Mouse (Mus musculus): ENCODE measurements around the gene Myo18a. TPM values are rescaled to one million over a fixed set of nuclear protein-coding genes. Genes with fewer than 3 reads are reported as not detected.

Gene Myo18a
- polyA plus RNA-seq, 1 experiment from 2014 or later: 28.4 TPM

DNA sequence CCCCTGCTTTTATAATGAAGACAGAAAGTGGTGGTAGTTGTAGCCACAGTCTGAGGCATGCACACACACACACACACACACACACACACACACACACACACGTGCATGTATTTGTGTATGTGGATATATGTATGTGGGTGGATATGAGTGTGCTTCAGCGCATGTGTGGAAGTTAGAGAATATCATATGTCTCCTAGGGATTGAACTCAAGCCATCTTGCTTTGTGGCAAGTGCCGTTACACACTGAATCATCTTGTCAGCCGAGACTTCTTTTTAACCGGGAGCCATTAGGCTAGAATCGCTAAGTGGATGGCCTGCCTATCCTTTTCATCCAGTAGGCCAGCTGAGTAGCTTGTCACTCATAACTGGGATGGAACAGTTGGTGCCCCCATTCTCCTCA, 94.0 kb downstream of the Myo18a start:
- peaks cover 38% of the 10 kb centered on the region for H3K27me3 ChIP-seq
- no peak overlapping the region for H3K4me3 ChIP-seq
- ATAC-seq (ENCODE audit: insufficient number of reproducible peaks, insufficient read depth, low FRiP score, low TSS enrichment, low read depth): no peak
- no peak overlapping the region for H3K27ac ChIP-seq
- H3K4me2 ChIP-seq: no peak overlapping the region
- no peaks in the 10 kb centered on the region for H3K9me3 ChIP-seq
- peaks cover 65% of the 10 kb centered on the region for H3K36me3 ChIP-seq
- no peak overlapping the region for H3K9ac ChIP-seq
- WGBS: 79% methylated on average over 6 of the region's 6 CpGs
- peaks cover 41% of the 10 kb centered on the region for H3K4me1 ChIP-seq

DNA sequence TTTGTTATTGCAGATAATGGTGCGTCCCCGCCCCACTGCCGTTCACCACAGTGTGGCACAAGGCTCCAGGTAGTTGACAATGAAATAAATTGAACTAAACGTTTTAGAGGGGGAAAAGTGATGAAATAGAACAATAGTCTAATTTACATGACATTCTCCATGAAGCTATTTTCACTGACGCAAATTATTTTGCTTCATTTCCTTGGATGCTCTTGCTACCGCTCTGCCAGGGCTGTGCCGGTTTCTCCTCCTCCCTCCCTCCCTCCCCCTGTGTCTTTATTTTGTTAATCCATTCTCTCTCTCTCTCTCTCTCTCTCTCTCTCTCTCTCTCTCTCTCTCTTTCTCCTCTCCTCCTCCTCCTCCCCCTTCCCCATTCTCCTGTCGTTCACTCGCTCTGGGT, 95.5 kb downstream of the Myo18a start:
- H3K4me2 ChIP-seq: no peak overlapping the region
- H3K36me3 ChIP-seq: peaks cover 53% of the 10 kb centered on the region
- no peak overlapping the region for H3K27ac ChIP-seq
- 49% methylated on average over 9 of the region's 9 CpGs for WGBS
- H3K4me1 ChIP-seq: peaks cover 42% of the 10 kb centered on the region
- no peaks in the 10 kb centered on the region for H3K9me3 ChIP-seq
- no peak overlapping the region for H3K4me3 ChIP-seq
- ATAC-seq (ENCODE audit: insufficient number of reproducible peaks, insufficient read depth, low FRiP score, low TSS enrichment, low read depth): no peak
- H3K27me3 ChIP-seq: peaks cover 38% of the 10 kb centered on the region
- H3K9ac ChIP-seq: no peak overlapping the region

DNA sequence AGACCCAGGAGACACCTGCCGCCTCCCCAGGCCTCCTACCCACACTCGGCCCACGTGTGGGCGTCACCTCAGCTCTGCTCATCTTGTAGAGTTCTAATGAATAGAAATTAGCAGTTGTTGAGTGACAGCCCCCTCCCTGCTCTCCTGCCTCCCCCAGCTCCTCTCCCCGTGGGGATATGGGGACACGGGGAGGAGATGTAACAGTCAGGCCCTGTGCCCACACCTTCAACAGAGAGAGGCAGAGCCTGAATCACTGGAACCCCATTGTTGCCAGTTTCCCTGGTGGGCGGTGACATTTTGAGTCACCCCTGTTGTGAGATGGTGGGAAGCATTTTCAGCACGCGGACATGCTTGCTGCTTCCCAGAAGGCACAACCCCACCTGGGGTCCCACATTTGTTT, 97.9 kb downstream of the Myo18a start:
- WGBS: 79% methylated on average over 9 of the region's 9 CpGs
- peaks cover 52% of the 10 kb centered on the region for H3K27me3 ChIP-seq
- no peak overlapping the region for H3K4me3 ChIP-seq
- no peak overlapping the region for H3K27ac ChIP-seq
- no peak overlapping the region for H3K4me2 ChIP-seq
- no peak for ATAC-seq (ENCODE audit: insufficient number of reproducible peaks, insufficient read depth, low FRiP score, low TSS enrichment, low read depth)
- H3K36me3 ChIP-seq: peaks cover 58% of the 10 kb centered on the region
- H3K4me1 ChIP-seq: peaks cover 24% of the 10 kb centered on the region
- no peaks in the 10 kb centered on the region for H3K9me3 ChIP-seq
- no peak overlapping the region for H3K9ac ChIP-seq

DNA sequence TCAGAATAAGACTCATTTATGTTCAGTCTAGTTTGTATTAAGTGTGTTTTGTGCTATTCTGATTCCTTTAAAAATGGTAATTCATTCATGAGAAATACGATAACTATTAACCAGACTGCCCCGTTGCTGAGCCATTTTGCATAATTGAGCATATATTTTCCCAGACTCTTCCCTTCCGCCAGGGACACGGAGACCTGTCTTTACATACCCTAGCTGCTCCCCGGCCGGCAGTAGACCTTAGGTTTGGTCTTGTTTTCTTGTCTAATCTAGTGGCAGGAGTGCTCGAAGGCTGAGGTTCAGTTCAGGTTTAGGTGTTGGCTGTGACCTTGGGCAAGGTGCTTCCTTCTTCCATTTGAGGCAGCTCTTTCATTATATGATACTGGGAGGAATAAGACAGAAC, 99.8 kb downstream of the Myo18a start:
- Histone ChIP-seq H3K27ac (no peak overlapping the region), H3K9me3 (no peaks in the 10 kb centered on the region), H3K9ac (no peak overlapping the region), H3K4me1 (peaks cover 36% of the 10 kb centered on the region), H3K4me2 (no peak overlapping the region), H3K27me3 (peaks cover 62% of the 10 kb centered on the region), H3K4me3 (no peak overlapping the region), H3K36me3 (peaks cover 45% of the 10 kb centered on the region)
- ATAC-seq (ENCODE audit: insufficient number of reproducible peaks, insufficient read depth, low FRiP score, low TSS enrichment, low read depth): no peak
- 79% methylated on average over 7 of the region's 7 CpGs for WGBS

DNA sequence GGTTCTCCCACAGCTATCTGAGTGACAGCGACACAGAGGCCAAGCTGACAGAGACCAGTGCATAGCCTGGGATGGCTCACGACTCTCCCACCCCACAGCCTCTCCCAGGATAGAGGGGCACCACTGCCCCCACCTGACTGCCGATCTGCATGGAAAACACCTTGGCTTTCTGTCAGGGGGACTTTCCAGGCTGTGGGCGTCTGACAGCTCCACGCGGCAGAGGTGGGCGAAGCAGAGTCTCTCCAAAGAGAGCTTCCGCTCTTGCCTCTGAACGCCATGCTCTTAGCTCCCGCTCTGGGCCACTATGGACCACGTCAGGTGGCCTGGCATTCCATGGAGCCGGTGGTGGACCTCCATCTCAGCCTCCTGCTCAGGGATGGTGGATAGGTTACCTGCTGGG, 101.7 kb downstream of the Myo18a start:
- H3K9ac ChIP-seq: 0 out of 2 replicates have a peak overlapping the region, but pooled peaks have one; percentile 21
- 68% methylated on average over 12 of the region's 12 CpGs for WGBS
- H3K4me3 ChIP-seq: no peak overlapping the region
- no peak overlapping the region for H3K27ac ChIP-seq
- ATAC-seq (ENCODE audit: insufficient number of reproducible peaks, insufficient read depth, low FRiP score, low TSS enrichment, low read depth): no peak
- no peaks in the 10 kb centered on the region for H3K9me3 ChIP-seq
- no peak overlapping the region for H3K4me2 ChIP-seq
- peaks cover 50% of the 10 kb centered on the region for H3K27me3 ChIP-seq
- peaks cover 30% of the 10 kb centered on the region for H3K36me3 ChIP-seq
- peaks cover 42% of the 10 kb centered on the region for H3K4me1 ChIP-seq

DNA sequence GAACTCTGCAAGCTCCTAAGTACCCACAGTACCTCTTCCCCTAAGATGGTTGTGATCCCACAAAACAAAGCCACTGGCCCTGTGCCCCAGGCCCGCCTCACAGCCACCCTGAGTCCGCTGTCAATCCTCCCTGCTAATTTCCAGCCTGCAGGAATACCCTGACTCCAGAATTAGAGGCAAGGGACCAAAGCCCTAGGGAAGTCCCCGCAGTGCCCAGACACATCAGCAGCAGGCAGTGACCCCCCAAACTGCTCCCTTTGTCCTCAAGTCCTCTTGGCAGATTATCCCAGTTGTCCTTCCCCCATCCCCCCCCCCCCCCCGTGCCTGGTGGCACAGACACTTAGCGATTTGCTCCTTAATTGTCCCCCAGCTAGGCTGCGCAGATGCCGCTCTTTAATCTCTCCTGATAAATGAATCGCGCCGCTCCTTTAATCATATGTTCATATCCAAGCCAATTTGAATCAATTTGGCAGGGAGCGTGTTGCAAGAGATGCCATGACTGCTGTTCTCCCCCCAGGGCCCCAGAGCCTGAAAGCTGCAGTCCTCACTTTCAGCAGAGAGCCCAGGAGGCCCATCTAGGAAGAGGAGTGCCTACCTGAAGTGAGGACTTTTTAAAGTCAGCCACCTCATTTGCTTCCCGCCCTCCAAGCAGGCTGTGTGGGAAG, 104.5 kb downstream of the Myo18a start:
- Histone ChIP-seq H3K4me2 (0 out of 2 replicates have a peak overlapping the region, but pooled peaks have one; percentile 7), H3K27me3 (peaks cover 39% of the 10 kb centered on the region), H3K27ac (no peak overlapping the region), H3K4me1 (peaks cover 39% of the 10 kb centered on the region), H3K9me3 (no peaks in the 10 kb centered on the region), H3K9ac (no peak overlapping the region), H3K36me3 (peaks cover 17% of the 10 kb centered on the region), H3K4me3 (no peak overlapping the region)
- WGBS: 12% methylated on average over 10 of the region's 12 CpGs
- no peak for ATAC-seq (ENCODE audit: insufficient number of reproducible peaks, insufficient read depth, low FRiP score, low TSS enrichment, low read depth)

DNA sequence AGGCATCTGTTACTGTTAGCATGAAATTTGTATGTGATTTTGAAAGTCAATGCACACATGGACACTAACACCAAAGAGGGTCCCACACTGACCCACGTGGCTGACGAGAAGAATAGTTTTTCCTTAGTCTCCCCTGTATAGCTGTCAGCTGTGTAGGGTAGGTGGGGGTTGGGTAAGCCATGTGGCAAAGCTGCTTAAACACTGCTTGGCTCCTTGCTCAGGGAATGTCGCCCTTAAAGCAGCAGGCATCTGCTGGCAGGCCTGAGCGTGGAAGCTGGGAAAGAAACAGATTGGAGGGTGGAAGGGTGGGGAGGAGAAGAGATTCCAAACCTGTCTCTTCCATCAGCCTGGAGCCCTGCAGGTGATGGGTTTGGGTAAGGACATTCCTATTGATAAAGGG, 108.4 kb downstream of the Myo18a start:
- peaks cover 38% of the 10 kb centered on the region for H3K27me3 ChIP-seq

DNA sequence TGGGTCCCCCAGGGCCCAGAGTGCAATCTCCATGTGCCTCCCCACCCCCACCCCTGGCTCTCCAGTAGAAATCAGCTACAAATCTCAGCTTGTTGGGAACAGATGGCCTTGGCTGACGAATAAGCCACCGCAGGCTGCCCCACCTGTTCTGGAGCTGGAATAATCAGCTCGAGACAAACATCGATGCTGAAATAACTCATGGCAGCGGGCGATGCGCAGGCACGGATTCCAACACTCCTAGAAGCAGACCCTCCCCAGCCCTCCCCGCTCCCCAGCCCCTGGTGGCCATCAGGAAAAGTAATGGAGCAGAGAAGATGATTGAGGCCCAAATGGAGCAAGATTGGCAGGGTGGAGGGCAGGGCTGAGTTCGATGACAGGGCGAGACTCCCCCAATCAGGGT, 109.2 kb downstream of the Myo18a start:
- Histone ChIP-seq H3K9ac (0 out of 2 replicates have a peak overlapping the region, but pooled peaks have one; percentile 27), H3K4me1 (peaks cover 52% of the 10 kb centered on the region), H3K27ac (no peak overlapping the region), H3K4me2 (peak overlapping the region; percentile 45), H3K9me3 (no peaks in the 10 kb centered on the region), H3K4me3 (no peak overlapping the region), H3K36me3 (no peaks in the 10 kb centered on the region), H3K27me3 (peaks cover 30% of the 10 kb centered on the region)
- 2% methylated on average over 11 of the region's 11 CpGs for WGBS
- no peak for ATAC-seq (ENCODE audit: insufficient number of reproducible peaks, insufficient read depth, low FRiP score, low TSS enrichment, low read depth)

More for the DNA sequence above, 108.4 kb downstream of the Myo18a start:
- Histone ChIP-seq H3K27ac (no peak overlapping the region), H3K9ac (no peak overlapping the region), H3K4me2 (no peak overlapping the region), H3K4me1 (peaks cover 52% of the 10 kb centered on the region), H3K9me3 (no peaks in the 10 kb centered on the region), H3K36me3 (no peaks in the 10 kb centered on the region), H3K4me3 (no peak overlapping the region)
- ATAC-seq (ENCODE audit: insufficient number of reproducible peaks, insufficient read depth, low FRiP score, low TSS enrichment, low read depth): no peak
- WGBS: 21% methylated on average over 4 of the region's 4 CpGs

DNA sequence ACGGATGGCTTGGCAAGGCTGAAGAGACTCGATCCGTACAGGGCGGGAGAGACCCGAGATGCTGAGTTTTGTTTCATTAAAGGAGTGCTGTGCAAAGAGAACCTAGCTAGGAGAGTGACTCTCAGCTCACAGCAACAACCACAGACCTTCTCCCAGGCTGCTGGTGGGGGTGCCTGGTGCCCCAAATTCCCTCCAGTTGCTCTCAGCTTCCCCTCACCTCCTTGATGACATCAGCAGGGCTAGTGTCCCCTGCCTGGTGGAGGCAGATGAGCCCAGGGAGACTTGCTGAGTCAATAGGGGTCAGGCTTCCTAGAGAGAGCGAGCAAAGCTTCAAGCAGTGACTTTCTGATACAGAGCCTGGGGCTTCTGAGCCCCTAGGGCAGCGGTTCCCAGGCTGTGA, 109.6 kb downstream of the Myo18a start:
- peaks cover 26% of the 10 kb centered on the region for H3K27me3 ChIP-seq
- H3K9ac ChIP-seq: 0 out of 2 replicates have a peak overlapping the region, but pooled peaks have one; percentile 27
- H3K4me2 ChIP-seq: peak overlapping the region; percentile 45
- peaks cover 49% of the 10 kb centered on the region for H3K4me1 ChIP-seq
- H3K36me3 ChIP-seq: no peaks in the 10 kb centered on the region
- no peak for ATAC-seq (ENCODE audit: insufficient number of reproducible peaks, insufficient read depth, low FRiP score, low TSS enrichment, low read depth)
- no peaks in the 10 kb centered on the region for H3K9me3 ChIP-seq
- H3K4me3 ChIP-seq: no peak overlapping the region
- WGBS: 10% methylated on average over 7 of the region's 7 CpGs
- no peak overlapping the region for H3K27ac ChIP-seq

DNA sequence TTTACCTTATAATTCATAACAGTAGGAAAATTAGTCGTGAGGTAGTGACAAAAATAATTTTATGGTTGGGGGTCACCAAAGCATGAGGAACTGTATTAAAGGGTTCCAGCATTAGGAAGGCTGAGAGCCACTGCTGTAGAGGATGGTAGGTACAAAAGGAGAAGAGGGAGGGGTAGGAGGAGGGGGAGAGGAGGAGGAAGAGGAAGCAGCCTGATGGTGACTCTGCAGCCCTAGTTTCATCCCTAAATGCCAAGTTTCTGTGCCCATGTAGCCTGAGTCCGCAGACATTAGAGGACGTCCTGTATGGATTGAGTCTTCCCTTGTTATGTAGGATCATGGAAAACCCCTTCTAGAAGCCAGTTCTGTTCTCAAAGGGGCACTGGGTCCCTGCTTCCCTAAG, 110.1 kb downstream of the Myo18a start:
- Histone ChIP-seq H3K4me3 (no peak overlapping the region), H3K4me1 (peaks cover 45% of the 10 kb centered on the region), H3K36me3 (no peaks in the 10 kb centered on the region), H3K9ac (no peak overlapping the region), H3K9me3 (no peaks in the 10 kb centered on the region), H3K27ac (no peak overlapping the region), H3K27me3 (peaks cover 22% of the 10 kb centered on the region), H3K4me2 (no peak overlapping the region)
- no peak for ATAC-seq (ENCODE audit: insufficient number of reproducible peaks, insufficient read depth, low FRiP score, low TSS enrichment, low read depth)
- 42% methylated on average over 3 of the region's 3 CpGs for WGBS

- Histone ChIP-seq H3K27me3 (peaks cover 17% of the 10 kb centered on the region; the same call in 1 of the 2 replicates), H3K36me3 (no peaks in the 10 kb centered on the region), H3K27ac (no peak overlapping the region), H3K4me2 (no peak overlapping the region), H3K4me3 (no peak overlapping the region), H3K9me3 (no peaks in the 10 kb centered on the region), H3K9ac (no peak overlapping the region), H3K4me1 (peaks cover 36% of the 10 kb centered on the region)
- ATAC-seq (ENCODE audit: insufficient number of reproducible peaks, insufficient read depth, low FRiP score, low TSS enrichment, low read depth): no peak
- 49% methylated on average over 6 of the region's 6 CpGs for WGBS
Observed at GRCm38 (mm10) chr11:77874685-77875231, 111.7 kb downstream of the Myo18a start.

DNA sequence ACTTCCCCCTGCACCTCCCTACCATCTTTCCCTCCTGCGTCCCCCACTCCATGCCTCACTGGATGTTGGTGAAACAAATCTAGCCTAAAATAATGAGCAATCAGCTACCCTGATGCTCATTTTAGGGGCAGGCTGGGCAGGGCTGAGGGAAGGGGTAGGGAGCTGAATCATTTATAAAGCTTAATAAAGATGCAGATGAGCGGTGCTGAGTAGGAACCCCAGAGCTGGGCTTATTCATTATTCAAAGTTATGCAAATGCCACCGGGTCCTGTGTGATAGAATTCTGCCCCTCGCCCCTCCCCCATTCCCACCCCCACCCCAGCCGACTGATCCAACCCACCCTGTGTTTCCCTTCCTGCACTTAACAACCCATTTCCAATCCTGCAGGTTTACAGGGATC, 112.2 kb downstream of the Myo18a start:
- no peaks in the 10 kb centered on the region for H3K36me3 ChIP-seq
- no peak overlapping the region for H3K9ac ChIP-seq
- no peak overlapping the region for H3K27ac ChIP-seq
- H3K4me2 ChIP-seq: no peak overlapping the region
- H3K4me1 ChIP-seq: peaks cover 36% of the 10 kb centered on the region
- no peaks in the 10 kb centered on the region for H3K9me3 ChIP-seq
- ATAC-seq (ENCODE audit: insufficient number of reproducible peaks, insufficient read depth, low FRiP score, low TSS enrichment, low read depth): no peak
- 56% methylated on average over 5 of the region's 5 CpGs for WGBS
- peaks cover 20% of the 10 kb centered on the region; the same call in 1 of the 2 replicates for H3K27me3 ChIP-seq
- H3K4me3 ChIP-seq: no peak overlapping the region
